Mouse (Mus musculus): Measurements from ENCODE around the gene Gnat3. TPM values are rescaled to one million over a fixed set of nuclear protein-coding genes. Genes with fewer than 3 reads are reported as not detected.
"Not testable (repeated sequence)": the region's sequence is repeated elsewhere in the genome, so short reads cannot be mapped to it uniquely, and the experiment has no call there.

Gene Gnat3
- not detected in 2 replicates for polyA plus RNA-seq (2016; fragmentation: Nextera tagmentation; extraction: Ambion mirVana)

GRCm38 (mm10) chr5:17962249-17962648 is at the start of gene Gnat3:
TSS of gene Gnat3 (plus strand) at chr5:17962549.
- ATAC-seq (ENCODE audit: insufficient number of reproducible peaks, insufficient read depth, low FRiP score, low TSS enrichment, low read depth): no peak
- H3K9ac ChIP-seq (replicated peaks): no peak within 1 kb of the TSS
- no peaks in the 10 kb centered on the region for H3K36me3 ChIP-seq
- H3K4me3 ChIP-seq (replicated peaks): no peak within 1 kb of the TSS
- H3K4me2 ChIP-seq: no peak within 1 kb of the TSS
- H3K4me1 ChIP-seq (replicated peaks): no peaks in the 10 kb centered on the region
- no peaks in the 10 kb centered on the region for H3K27me3 ChIP-seq
- H3K27ac ChIP-seq: no peak within 1 kb of the TSS
- 81% methylated on average over 5 of the region's 5 CpGs for WGBS
- H3K9me3 ChIP-seq: no peaks in the 10 kb centered on the region

DNA sequence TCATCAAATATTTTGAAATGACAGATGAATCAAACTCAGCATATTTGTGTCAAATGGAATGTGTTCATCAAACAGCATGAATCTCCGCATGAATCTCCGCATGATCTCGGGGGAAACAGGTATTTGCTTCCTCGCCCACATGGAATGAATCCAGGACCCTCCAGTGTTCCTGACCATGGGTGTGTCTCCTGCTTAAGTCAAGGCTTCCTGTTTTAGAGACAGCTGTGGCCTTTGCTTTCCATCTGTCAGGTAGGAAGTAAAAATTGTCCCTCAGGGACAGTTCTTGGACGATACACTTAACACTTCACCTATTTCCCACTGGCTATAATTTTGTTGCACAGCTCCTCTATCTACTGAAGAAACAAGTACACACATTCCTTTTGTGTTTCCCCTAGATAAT is 43.4 kb upstream of the Gnat3 start:
- Histone ChIP-seq H3K4me3 (replicated peaks) (no peak overlapping the region), H3K4me1 (replicated peaks) (no peaks in the 10 kb centered on the region), H3K9me3 (no peaks in the 10 kb centered on the region), H3K27me3 (no peaks in the 10 kb centered on the region), H3K4me2 (no peak overlapping the region), H3K9ac (replicated peaks) (no peak overlapping the region), H3K27ac (no peak overlapping the region), H3K36me3 (no peaks in the 10 kb centered on the region)
- 82% methylated on average over 5 of the region's 5 CpGs for WGBS
- no peak for ATAC-seq (ENCODE audit: insufficient number of reproducible peaks, insufficient read depth, low FRiP score, low TSS enrichment, low read depth)

- H3K27ac ChIP-seq: no peak overlapping the region
Measured at GRCm38 (mm10) chr5:17923648-17924047, 38.7 kb upstream of the Gnat3 start.

DNA sequence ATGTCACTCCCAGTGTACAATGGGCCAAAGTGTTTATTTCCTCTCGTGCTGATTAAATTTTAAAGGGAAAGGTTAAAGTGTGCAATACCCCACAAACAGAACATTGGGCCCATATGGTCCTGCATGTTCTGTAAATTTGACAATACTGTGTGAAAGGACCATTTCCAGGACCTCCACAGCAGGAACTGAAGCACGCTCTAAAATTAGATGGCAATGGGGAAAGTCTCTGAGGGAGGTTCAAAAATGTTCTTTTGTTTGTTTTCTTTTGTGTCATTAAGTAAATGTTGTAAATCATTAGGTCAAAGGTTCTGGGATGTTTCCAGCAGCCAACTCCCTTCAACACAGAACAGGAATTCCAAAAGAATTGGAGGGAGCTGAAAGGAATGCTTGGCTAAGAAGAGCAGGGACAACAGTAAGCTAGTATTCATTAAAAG is 38.2 kb upstream of the Gnat3 start:
- H3K4me3 ChIP-seq (replicated peaks): no peak overlapping the region
- no peaks in the 10 kb centered on the region for H3K27me3 ChIP-seq
- H3K36me3 ChIP-seq: no peaks in the 10 kb centered on the region
- no peaks in the 10 kb centered on the region for H3K9me3 ChIP-seq
- WGBS: 42% methylated on average over 2 of the region's 2 CpGs
- H3K4me1 ChIP-seq (replicated peaks): peaks cover 4% of the 10 kb centered on the region; the same call in 1 of the 2 replicates
- no peak for ATAC-seq (ENCODE audit: insufficient number of reproducible peaks, insufficient read depth, low FRiP score, low TSS enrichment, low read depth)
- H3K4me2 ChIP-seq: no peak overlapping the region
- no peak overlapping the region for H3K9ac ChIP-seq (replicated peaks)
- H3K27ac ChIP-seq: no peak overlapping the region

More at GRCm38 (mm10) chr5:17923648-17924047, 38.7 kb upstream of the Gnat3 start:
- Histone ChIP-seq H3K36me3 (no peaks in the 10 kb centered on the region), H3K4me2 (no peak overlapping the region), H3K9ac (replicated peaks) (no peak overlapping the region), H3K9me3 (no peaks in the 10 kb centered on the region), H3K27me3 (no peaks in the 10 kb centered on the region), H3K4me1 (replicated peaks) (peaks cover 4% of the 10 kb centered on the region; the same call in 1 of the 2 replicates), H3K4me3 (replicated peaks) (no peak overlapping the region)
- 79% methylated on average over 3 of the region's 3 CpGs for WGBS
- ATAC-seq (ENCODE audit: insufficient number of reproducible peaks, insufficient read depth, low FRiP score, low TSS enrichment, low read depth): no peak

- Histone ChIP-seq H3K9me3 (no peaks in the 10 kb centered on the region), H3K36me3 (no peaks in the 10 kb centered on the region), H3K4me3 (replicated peaks) (no peak overlapping the region), H3K4me1 (replicated peaks) (peaks cover 4% of the 10 kb centered on the region; the same call in 1 of the 2 replicates), H3K9ac (replicated peaks) (no peak overlapping the region), H3K27me3 (no peaks in the 10 kb centered on the region), H3K27ac (no peak overlapping the region), H3K4me2 (no peak overlapping the region)
- no peak for ATAC-seq (ENCODE audit: insufficient number of reproducible peaks, insufficient read depth, low FRiP score, low TSS enrichment, low read depth)
- WGBS: 36% methylated on average over 4 of the region's 4 CpGs
Measured at GRCm38 (mm10) chr5:17928471-17928870, 33.9 kb upstream of the Gnat3 start.

DNA sequence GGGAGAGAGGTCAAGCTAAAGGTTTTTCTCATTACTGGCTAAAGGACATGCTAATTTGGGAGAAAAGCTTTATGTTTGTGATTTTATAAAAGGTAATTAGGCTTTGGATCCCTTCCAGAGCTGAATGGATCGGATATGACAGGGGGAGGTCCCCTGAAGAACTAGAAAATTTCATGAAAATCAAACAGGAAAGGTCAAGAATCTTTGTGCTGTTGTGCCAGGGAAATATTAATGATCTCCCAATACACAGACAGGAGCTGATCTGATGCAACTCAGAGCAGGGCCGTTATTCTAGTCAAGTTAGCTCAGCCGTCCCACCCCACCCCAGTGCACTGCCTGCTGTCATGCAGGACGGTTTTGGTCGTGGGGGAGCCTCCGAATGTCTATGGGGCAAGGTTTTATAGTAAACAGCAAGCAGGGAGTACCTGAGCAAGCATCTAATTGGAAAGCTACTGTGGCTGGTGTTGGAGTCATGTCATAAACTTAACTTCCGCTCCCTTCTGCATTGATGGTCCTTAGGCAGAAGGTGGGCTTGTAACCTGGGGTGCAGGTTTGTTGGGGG is 33.3 kb upstream of the Gnat3 start:
- H3K9me3 ChIP-seq: no peaks in the 10 kb centered on the region
- no peaks in the 10 kb centered on the region for H3K36me3 ChIP-seq
- H3K4me1 ChIP-seq (replicated peaks): peaks cover 4% of the 10 kb centered on the region; the same call in 1 of the 2 replicates
- no peak overlapping the region for H3K9ac ChIP-seq (replicated peaks)
- ATAC-seq (ENCODE audit: insufficient number of reproducible peaks, insufficient read depth, low FRiP score, low TSS enrichment, low read depth): no peak
- no peak overlapping the region for H3K4me2 ChIP-seq
- WGBS: 44% methylated on average over 7 of the region's 7 CpGs
- no peak overlapping the region for H3K27ac ChIP-seq
- H3K27me3 ChIP-seq: no peaks in the 10 kb centered on the region
- no peak overlapping the region for H3K4me3 ChIP-seq (replicated peaks)

DNA sequence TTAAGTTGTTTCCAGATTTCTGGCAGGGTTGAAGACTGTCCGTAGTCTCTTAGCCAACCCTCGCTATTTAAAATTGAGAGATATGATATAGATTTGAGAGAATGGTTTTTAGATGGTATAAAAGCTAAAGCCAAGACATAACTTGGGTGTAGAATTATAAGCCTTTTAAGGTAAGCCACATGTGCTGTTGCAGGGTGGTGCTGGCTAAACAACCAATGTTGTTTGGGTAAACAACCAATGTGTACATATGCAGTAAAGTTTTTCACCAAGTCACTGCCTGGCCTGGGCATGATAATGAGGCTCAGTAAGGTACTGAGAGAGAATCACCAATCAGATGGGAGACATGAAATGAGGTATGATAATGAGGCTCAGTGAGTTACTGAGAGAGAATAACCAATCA is 30.8 kb upstream of the Gnat3 start:
- not testable (repeated sequence) for H3K9me3 ChIP-seq; H3K36me3 ChIP-seq; H3K27ac ChIP-seq; H3K4me2 ChIP-seq; H3K4me3 ChIP-seq (replicated peaks); H3K4me1 ChIP-seq (replicated peaks); H3K9ac ChIP-seq (replicated peaks); ATAC-seq (ENCODE audit: insufficient number of reproducible peaks, insufficient read depth, low FRiP score, low TSS enrichment, low read depth); H3K27me3 ChIP-seq
- WGBS: 96% methylated on average over 2 of the region's 2 CpGs

- ATAC-seq (ENCODE audit: insufficient number of reproducible peaks, insufficient read depth, low FRiP score, low TSS enrichment, low read depth): no peak
- Histone ChIP-seq H3K4me1 (replicated peaks) (no peaks in the 10 kb centered on the region), H3K27me3 (no peaks in the 10 kb centered on the region), H3K36me3 (no peaks in the 10 kb centered on the region), H3K4me2 (no peak overlapping the region), H3K27ac (no peak overlapping the region), H3K9ac (replicated peaks) (no peak overlapping the region), H3K9me3 (no peaks in the 10 kb centered on the region), H3K4me3 (replicated peaks) (no peak overlapping the region)
- 68% methylated on average over 1 of the region's 1 CpGs for WGBS
Measured at GRCm38 (mm10) chr5:17934501-17934900, 27.8 kb upstream of the Gnat3 start.

- Histone ChIP-seq H3K4me3 (replicated peaks) (no peak overlapping the region), H3K4me1 (replicated peaks) (no peaks in the 10 kb centered on the region), H3K27ac (no peak overlapping the region), H3K36me3 (no peaks in the 10 kb centered on the region), H3K9me3 (no peaks in the 10 kb centered on the region), H3K27me3 (no peaks in the 10 kb centered on the region), H3K9ac (replicated peaks) (no peak overlapping the region), H3K4me2 (no peak overlapping the region)
- 78% methylated on average over 1 of the region's 1 CpGs for WGBS
- ATAC-seq (ENCODE audit: insufficient number of reproducible peaks, insufficient read depth, low FRiP score, low TSS enrichment, low read depth): no peak
Measured at GRCm38 (mm10) chr5:17938170-17938939, 24.0 kb upstream of the Gnat3 start.

DNA sequence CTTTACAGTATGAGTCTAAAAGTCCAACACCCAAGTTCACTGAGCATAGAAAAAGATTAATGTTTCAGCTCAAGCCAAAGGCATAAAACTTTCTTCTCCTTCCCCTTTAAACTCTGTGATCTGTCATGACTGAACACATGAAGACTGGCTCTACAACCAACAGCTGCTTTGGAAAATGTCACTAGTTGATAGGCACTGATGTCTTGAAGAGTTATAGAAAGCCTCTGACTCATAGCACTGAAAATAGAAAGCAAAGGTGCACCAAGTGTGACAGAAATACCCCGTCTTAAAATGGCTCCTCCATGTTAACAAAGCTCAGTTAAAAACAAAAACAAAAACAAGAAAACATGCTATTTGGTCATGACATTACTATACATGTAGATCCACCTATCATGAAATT is 5.9 kb upstream of the Gnat3 start:
- no peak overlapping the region for H3K4me3 ChIP-seq (replicated peaks)
- H3K9ac ChIP-seq (replicated peaks): no peak overlapping the region
- H3K4me2 ChIP-seq: no peak overlapping the region
- 85% methylated on average over 1 of the region's 1 CpGs for WGBS
- H3K36me3 ChIP-seq: no peaks in the 10 kb centered on the region
- no peaks in the 10 kb centered on the region for H3K4me1 ChIP-seq (replicated peaks)
- no peaks in the 10 kb centered on the region for H3K9me3 ChIP-seq
- no peaks in the 10 kb centered on the region for H3K27me3 ChIP-seq
- no peak overlapping the region for H3K27ac ChIP-seq
- no peak for ATAC-seq (ENCODE audit: insufficient number of reproducible peaks, insufficient read depth, low FRiP score, low TSS enrichment, low read depth)

- Histone ChIP-seq H3K9me3 (no peaks in the 10 kb centered on the region), H3K9ac (replicated peaks) (no peak overlapping the region), H3K4me2 (no peak overlapping the region), H3K4me3 (replicated peaks) (no peak overlapping the region), H3K27ac (no peak overlapping the region), H3K36me3 (no peaks in the 10 kb centered on the region), H3K4me1 (replicated peaks) (no peaks in the 10 kb centered on the region), H3K27me3 (no peaks in the 10 kb centered on the region)
- 80% methylated on average over 13 of the region's 13 CpGs for WGBS
- ATAC-seq (ENCODE audit: insufficient number of reproducible peaks, insufficient read depth, low FRiP score, low TSS enrichment, low read depth): no peak
Measured at GRCm38 (mm10) chr5:17969704-17970390, 7.5 kb downstream of the Gnat3 start.
